Mouse (Mus musculus) B cell, adult 2 months (primary cell): ENCODE measurements around the gene Pfn1.

ENCODE experiments used
- DNase-seq, 2 experiments: peaks; one replicate each; pipeline ENCODE4 v3.0.0; 2022

The Pfn1 gene

DNA sequence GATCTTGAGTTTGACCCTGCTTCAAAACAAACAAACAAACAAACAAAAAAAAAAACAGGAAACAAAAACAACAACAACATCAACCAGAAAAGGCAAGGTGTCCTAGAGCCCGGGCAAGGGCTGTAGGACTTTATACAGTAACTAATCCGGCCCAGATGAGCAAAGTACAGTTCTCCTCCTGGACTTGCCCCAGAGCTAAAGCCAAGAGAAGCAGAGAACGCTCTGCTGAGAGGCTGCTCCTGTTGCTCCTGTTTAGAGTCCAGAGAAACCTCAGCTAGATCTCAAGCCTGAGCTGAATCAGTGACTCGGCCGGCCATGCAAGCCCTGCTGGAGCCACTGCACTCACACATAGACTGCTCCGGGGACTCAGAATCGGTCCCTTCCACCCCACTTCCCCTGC, 24.3 kb downstream of the Pfn1 start:
- DNase-seq = no peak

DNA sequence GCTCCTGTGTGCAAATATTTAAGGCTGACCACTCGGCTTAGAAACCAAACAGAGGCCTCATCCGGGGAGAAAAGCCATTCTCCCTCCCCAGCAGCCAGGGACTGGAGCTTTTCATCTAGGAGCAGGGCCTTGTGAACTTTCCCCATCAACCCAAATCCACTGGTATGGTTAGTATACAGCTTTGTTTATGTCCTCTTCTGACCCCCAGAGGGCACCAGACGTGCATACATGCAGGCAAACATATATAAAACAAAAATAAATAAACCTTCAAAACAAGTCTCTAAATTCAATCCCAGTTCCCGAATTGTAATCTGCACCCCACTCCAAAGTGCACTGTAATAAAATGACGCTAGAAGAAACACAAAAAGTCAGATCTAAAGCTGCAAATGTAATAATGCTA, 24.9 kb downstream of the Pfn1 start:
- peak; percentile 54 to 64 for DNase-seq

DNA sequence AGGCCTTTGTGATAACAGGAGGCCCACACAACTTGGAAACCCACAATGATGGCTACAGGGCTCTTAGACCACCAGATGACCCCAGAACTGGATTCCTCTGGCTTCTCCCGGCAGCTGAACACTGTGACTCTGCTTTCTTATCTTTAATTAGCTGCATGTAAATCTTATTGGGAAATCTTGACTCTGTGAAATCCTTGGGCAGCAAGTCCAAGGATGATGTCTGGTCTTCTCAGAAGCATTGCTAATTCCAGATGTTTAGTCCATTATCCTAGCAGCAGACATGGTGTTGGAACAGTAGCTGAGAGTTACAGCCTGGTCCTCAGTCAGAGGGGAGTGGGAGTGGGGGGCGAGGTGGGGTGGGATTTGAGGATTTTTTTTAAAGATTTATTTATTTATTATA, 26.0 kb downstream of the Pfn1 start:
- DNase-seq = no peak

DNA sequence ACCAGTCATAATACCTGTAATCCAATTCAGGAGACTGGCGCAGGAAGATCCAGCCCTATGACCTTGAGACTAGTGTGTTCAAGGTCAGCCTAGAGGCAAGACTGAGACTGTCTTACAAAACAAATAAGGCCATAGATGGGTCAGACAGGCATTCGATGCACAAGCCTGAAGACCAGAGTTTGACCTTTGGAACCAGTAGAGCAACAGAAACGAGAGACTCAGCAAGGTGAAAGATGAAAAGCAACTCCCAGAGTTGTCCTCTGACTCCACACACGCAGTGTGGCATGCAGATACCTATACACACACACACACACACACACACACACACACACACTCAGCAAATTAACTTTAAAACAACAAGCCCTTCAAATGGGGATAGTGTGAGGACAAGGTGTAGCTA, 27.6 kb downstream of the Pfn1 start:
- DNase-seq = no peak

DNA sequence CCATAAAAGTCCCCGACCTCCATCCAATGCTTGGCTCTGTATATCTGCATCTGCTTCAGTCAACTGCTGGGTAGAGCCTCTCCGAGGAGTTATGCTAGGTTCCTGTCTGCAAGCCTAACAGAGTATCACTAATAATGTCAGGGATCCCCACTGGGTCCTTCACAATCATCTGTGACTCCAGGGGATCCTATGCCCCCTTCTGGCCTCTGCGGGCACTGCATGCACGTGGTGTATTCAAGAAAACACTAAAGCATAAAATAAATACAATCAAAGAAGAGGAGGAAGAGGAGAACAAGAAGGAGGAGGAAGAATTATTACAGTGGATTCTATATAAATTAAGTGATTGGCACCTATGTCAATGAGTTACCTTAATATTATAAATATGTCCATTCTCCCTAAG, 29.0 kb downstream of the Pfn1 start:
- DNase-seq = peak; percentile 76 to 80

DNA sequence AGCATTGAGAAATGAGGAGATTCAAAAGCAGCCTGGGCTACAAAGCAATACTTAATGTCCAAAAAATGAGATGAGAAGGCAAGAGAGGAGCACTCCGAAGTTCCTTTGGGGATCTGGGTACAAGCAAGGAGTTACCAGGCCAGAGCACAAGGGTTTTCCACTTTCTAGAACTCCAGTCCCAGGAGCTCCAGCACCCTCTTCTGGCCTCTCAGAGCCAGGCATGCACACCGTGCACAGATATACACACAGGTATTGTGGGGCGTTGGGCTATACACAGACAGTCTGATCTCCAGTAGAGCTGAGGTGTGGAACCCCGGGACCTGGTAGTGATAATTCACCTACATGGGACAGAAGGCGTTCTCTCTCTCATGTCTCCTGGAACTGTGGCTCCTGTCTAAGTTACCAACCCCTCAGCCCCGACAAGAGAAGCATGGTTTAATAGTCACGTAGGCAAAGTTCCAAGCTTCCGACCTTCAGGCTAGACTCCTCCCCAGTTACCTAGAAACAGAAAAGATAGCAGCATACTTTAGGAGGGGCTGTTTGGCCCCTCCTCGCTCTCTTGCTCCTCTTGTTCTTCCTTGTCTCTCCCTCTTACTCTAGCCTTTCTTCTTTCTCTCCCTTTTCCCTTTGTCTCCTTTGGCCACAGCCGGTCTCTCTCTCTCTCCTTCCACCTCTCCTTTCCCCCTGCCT, 31.2 kb downstream of the Pfn1 start:
- DNase-seq = no peak

DNA sequence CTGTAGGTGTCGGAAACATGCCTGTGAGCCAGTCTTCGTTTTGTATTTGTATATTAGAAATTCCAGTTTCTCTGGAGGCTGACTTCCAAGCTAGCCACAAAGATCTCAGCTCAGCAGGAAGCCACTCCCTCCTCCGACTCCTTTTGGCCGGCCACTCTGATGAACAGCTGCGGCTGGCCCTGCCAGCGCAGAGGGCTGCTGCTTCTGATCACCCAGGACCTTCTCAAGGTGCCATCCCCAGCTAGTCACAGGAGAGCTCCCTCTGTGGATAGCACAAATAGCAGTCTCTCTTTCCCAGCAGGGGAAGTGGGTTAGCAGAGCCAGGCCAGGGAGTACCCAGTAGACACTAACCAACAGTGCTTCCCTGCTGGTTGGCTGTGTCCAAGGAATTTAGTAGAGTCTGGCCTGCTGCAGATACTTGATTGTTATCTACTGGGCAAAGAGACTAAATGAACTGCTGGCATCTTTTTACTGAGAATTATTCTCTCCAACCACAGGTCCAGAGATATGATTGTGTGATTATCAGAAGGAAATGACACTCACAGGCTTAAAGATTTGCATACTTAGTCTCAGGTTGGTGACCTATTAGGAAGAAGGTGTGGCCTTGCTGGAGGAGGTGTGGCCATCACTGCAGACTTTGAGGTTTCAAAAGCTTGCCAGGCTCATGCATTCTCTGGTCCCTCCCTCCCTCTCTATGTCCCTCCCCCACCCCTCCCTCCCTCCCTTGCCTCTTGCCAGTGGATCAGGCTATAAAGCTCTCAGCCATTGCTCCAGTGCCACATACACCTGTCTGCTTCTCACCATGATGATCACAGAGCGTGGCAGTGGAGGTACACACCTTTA, 32.3 kb downstream of the Pfn1 start:
- peak; percentile 50 to 59 for DNase-seq

DNA sequence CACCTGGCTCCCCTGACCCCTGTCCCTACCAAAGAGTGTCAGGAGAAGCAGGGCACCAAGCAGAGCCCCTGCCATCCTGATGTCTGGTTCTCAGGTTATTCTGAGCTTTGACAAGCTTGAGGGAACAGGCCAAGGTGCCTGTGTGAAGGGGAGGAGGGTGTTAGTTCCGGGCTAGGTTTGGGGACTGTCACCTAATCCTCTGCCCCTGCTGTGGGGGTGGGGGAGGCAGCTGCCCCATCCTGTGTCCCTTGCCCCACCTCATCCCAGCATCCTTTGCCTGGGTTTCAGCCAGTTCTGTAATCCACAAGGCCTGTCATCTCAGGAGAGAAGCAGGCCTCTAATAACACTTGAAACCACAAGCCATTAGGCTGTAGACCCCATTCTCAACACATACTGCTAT, 35.3 kb downstream of the Pfn1 start, which contains the start of gene Chrne:
Gene Chrne (minus strand): TSS at position 116 of the 400 bp plus-strand sequence.
- DNase-seq = no peak

DNA sequence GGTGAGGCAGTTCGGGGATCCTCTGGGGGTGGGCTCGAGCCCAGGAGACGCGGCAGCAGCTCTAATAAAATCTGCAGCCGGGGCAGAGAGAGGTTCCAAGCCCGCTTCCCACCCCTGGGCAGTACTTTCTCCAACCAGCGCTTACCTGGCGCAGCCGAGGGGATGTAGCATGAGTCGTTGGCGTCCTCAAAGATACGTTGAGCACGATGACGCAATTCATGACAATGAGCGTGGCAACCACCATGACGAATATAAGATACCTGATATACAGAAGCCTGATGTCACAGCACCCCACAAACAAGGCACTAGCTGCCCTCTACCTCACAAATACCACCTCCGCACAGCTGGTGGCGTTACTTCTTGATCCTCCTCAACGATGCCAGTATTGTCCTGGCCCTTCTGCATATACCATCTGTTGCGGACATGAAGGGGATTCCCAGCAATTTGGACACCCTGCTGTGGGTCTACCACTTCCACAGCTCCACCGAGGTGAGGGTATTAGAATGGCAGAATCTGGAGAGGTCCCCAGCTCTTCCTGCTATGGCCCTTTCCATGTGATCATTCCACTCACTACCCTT, 38.8 kb downstream of the Pfn1 start, which contains the start of gene 4930544D05Rik:
Gene 4930544D05Rik (plus strand): TSS at position 333 of the 578 bp plus-strand sequence.
- DNase-seq = peak in 1 of 2 experiments; percentile 33

DNA sequence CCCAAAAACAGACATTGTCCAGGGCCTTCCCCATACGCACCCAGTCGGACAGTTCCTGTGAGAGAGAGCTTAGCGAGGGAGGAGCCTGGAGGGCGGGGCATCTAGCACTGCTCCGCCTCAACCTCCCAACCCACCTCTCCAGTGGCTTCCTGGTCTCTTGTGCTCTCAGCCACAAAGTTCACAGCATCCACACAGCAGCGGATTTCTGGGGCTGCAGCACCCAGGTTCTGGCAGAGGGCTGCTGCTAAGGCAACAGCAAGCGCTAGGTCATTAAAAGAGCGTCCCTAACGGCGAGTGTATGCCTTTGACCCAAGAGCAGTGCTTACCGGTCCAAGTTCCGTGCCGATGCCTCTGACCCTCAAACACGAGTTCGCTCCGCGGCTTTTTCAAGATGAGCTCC, 39.4 kb downstream of the Pfn1 start:
- peak; percentile 73 to 74 for DNase-seq

DNA sequence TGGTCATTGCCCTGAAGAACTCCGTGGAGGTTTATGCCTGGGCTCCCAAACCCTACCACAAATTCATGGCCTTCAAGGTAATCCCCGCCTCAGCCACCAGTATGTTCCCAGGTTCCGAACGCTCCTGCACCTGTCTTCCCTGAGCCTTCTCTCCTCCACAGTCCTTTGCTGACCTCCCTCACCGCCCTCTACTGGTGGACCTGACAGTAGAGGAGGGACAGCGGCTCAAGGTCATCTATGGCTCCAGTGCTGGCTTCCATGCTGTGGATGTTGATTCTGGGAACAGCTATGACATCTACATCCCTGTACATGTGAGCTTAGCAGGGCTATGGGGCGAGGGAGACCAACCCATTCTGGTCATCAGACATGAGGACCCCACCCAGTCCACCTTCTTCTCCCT, 41.9 kb downstream of the Pfn1 start:
- DNase-seq = no peak

DNA sequence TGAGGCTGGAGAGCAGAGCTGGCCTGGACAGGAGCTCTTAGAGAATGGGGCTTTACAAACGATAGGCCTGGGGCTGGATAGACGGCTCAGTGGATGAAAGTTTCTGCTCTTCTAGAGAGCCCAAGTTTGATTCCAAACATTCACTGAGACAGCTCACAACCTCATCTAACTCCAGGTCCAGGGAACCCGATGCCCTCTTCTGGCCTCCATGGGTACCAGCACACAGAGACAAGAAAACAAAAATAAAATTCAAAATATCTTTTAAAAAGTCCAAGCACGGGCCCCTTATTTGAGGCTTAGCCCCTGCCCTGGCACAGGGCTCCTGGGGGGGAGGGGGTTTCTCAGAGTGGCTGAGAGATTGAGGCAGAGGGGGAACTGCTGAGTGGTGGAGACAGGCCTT, 43.7 kb downstream of the Pfn1 start:
- no peak for DNase-seq

DNA sequence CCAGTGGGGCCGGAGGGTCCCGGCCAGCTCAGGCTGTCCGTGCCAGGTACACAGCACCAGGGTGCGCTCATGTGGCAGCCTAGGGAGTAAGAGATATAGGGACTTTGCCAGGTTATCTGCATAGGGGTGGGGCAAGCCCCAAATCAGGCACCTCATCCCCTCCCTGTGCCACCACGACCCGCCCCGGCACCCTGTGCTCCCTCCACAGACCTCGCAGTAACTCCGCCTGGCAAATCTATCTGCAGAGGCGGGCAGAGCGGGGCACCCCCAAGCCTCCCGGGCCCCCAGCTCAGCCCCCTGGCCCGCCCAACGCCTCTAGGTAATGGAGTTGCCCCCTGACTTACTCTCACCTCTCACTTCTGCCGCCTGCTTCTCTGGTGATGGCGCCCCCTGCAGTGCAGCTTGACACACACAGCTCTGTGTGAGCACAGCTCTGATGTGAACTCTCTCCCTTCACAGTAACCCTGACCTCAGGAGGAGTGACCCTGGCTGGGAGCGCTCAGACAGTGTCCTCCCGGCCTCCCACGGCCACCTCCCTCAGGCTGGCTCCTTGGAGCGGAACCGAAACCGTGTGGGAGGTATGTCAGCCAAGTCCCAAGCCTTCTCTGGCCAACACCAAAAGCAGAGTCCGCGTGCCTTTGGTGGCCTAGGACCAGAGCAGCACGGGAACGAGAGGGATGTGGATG, 45.9 kb downstream of the Pfn1 start:
- peak; percentile 55 to 58 for DNase-seq

DNA sequence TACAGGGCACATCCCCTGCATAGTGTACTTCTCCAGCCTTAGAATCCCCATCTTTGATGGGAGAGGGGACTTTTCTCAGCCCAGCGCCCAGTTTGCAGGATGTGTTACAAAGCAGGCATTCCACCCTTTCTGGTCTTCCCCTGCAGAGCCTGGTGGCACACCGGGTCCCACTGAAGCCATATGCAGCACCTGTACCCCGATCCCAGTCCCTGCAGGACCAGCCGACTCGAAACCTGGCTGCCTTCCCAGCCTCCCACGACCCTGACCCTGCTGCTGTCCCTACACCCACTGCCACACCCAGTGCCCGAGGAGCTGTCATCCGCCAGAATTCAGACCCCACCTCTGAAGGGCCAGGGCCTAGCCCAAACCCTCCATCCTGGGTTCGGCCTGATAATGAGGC, 46.8 kb downstream of the Pfn1 start:
- no peak for DNase-seq

DNA sequence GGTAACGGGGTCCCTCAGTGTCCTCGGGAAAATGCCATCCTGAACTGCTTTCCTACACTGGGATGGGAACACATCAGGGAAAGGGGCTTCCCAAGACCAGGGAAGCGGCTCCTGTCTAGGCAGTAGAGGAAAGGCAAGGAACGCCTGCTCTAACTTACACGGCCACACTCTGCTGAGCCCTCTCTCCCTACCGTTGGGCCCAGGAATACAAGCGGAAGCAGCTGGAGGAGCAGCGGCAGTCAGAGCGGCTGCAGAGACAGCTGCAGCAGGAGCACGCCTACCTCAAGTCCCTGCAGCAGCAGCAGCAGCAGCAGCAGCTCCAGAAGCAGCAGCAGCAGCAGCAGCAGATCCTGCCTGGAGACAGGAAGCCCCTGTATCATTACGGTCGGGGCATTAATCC, 47.7 kb downstream of the Pfn1 start:
- no peak for DNase-seq

DNA sequence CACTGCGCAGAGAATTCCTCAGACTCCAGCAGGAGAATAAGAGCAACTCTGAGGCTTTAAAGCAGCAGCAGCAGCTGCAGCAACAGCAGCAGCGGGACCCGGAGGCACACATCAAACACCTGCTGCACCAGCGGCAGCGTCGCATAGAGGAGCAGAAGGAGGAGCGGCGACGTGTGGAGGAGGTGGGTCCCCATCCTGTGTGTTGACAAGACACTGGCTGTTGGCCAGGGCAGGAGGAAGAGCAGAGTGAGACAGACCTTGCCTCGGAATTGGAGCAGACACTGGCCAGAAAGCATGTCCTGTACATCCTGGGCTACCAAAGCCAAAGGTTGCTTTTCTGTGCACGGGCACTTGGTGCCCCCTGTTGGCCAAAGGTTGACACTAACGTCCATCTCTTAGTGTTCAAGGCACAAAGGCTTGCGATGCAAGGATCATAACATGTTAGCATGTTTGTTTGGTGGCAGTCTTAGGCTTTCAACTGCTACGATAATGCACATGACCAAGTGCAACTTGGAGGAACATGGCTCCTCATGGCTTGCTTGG, 49.3 kb downstream of the Pfn1 start:
- peak; percentile 84 for DNase-seq
